Mouse (Mus musculus) limb, embryonic 11.5 days (tissue): Measurements from ENCODE around the gene Angptl8. TPM values are rescaled to one million over a fixed set of nuclear protein-coding genes. Genes with fewer than 3 reads are reported as not detected.

ENCODE experiments used
- ATAC-seq: fragments of 200-750 bp; cut with Nextera tagmentation; 2 replicates; pipeline ENCODE4 v1.8.0; 2017; ENCODE audit warnings: low read depth; ENCODE audit not compliant: insufficient number of reproducible peaks, low FRiP score, low TSS enrichment
- DNase-seq: peaks from one replicate; pipeline ENCODE4 v3.0.0-alpha.2; 2015; ENCODE audit warnings: low spot score
- H3K27ac ChIP-seq: fragments of 300-500 bp; sonication (generic); replicated peaks from 2 replicates; pipeline ENCODE4 v1.5.1; 2014; ENCODE audit warnings: low read depth, mild to moderate bottlenecking, low read length
- H3K27me3 ChIP-seq: fragments of 300-500 bp; sonication (generic); 2 replicates; pipeline ENCODE4 v1.6.1; 2014; ENCODE audit warnings: mild to moderate bottlenecking, low read length, mixed read lengths; ENCODE audit not compliant: control insufficient read depth, insufficient read depth
- H3K36me3 ChIP-seq: fragments of 300-500 bp; sonication (generic); 2 replicates; pipeline ENCODE4 v1.6.1; 2014; ENCODE audit warnings: mild to moderate bottlenecking, low read length, moderate library complexity, mixed read lengths; ENCODE audit not compliant: control insufficient read depth, insufficient read depth
- H3K4me1 ChIP-seq: fragments of 300-500 bp; sonication (generic); 2 replicates; pipeline ENCODE4 v1.6.1; 2014; ENCODE audit warnings: low read length, mixed read lengths; ENCODE audit not compliant: control insufficient read depth, insufficient read depth
- H3K4me2 ChIP-seq: fragments of 300-500 bp; sonication (generic); 2 replicates; pipeline ENCODE4 v1.6.1; 2014; ENCODE audit warnings: low read depth, mild to moderate bottlenecking, moderate library complexity; ENCODE audit not compliant: severe bottlenecking
- H3K4me3 ChIP-seq: fragments of 300-500 bp; sonication (generic); 2 replicates; pipeline ENCODE4 v1.5.1; 2014; ENCODE audit warnings: low read depth, low read length
- H3K9ac ChIP-seq: fragments of 300-500 bp; sonication (generic); 2 replicates; pipeline ENCODE4 v1.6.1; 2014; ENCODE audit warnings: mild to moderate bottlenecking, low read length
- H3K9me3 ChIP-seq: fragments of 300-500 bp; sonication (generic); 2 replicates; pipeline ENCODE4 v1.6.1; 2016; ENCODE audit warnings: low read length; ENCODE audit not compliant: control insufficient read depth
- WGBS: fragments of 180-500 bp; shearing (Covaris S2); extraction: QIAGEN DNeasy Blood & Tissue Kit; methylation state at CpG from one replicate; pipeline ENCODE4 v1.1.7; 2014; 5-methylcytosine and 5-hydroxymethylcytosine counted together
- polyA plus RNA-seq: library from polyadenylated mRNA; unstranded; fragments of >200 nt; fragmentation: Nextera tagmentation; extraction: Ambion mirVana; gene quantifications from 2 replicates; pipeline ENCODE4 v1.2.1, GENCODE M21; 2014

The Angptl8 gene
- polyA plus RNA-seq, 1 experiment from 2014 or later: 0.64 TPM

DNA sequence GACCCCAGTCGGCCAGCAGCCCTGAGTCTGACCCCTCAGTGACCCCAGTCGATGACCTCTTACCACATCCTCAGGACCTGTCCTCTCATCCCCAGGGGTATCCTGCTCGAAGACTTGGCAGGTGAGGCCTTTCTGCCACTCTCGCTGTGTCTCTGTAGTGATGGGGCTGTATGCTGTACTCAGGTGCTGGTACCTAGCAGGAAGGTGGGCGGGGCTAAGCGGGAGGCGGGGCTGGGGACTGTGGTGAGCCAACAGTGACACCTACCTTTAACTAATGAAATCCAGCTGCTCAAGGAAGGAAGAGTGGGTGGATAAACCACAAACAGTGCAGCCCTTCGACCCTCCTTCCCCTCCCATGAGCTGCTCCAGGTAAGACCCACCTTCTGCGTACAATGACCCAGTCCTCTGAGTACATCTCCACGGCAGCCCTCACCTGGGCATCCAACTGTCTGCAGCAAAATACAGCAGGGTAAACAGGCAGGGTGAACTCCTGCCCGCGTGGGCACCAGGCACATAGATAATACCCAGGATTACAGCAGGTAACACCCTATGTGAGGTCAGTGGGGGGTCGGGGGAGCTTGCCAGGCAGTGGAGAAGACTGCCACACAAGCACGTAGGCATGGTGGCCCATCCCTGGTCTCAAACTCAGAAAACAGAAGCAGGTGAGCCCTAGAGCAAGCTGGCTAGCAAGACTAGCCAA lies 10.2 kb downstream of the Angptl8 start:
- Histone ChIP-seq H3K9ac (no peak overlapping the region), H3K4me3 (no peak overlapping the region), H3K9me3 (no peaks in the 10 kb centered on the region), H3K36me3 (peaks cover 5% of the 10 kb centered on the region), H3K4me1 (peaks cover 41% of the 10 kb centered on the region), H3K27me3 (no peaks in the 10 kb centered on the region), H3K4me2 (no peak overlapping the region), H3K27ac (no peak overlapping the region)
- WGBS: 42% methylated on average over 14 of the region's 14 CpGs
- DNase-seq: peak; percentile 45
- ATAC-seq: 0 out of 2 replicates have a peak, but pooled peaks have one; percentile 13

DNA sequence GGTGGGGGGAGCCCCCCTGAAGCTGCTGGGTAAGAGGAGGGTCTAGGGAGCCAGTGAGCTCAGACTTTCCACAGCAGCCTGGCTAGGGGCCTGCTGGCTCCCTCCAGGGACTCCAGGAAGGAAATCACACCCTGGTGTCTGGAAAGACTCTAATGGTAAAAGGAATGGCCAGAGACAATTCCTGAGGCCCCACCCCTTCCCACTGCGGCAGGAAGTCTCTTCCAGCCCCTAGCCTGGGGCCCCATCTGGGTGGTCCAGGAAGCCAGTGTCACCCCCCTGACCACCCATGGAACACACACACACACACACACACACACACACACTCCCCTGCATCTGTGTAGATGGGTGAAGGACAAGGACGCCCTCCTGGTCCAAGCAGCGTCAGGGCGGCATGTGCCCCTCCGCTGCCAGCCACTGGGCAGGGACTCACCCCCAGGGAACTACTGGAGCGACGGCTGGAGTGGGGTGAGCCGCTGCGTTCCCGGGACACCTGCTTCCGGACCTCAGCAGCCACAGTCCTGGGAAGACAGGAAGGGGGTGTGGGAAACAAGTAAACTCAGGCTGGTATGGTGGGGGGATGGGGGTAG lies 11.5 kb downstream of the Angptl8 start:
- H3K9me3 ChIP-seq: no peaks in the 10 kb centered on the region
- H3K27ac ChIP-seq: peak overlapping the region; percentile 94
- peak overlapping the region; percentile 55; the same call in 1 of the 2 replicates for H3K9ac ChIP-seq
- H3K27me3 ChIP-seq: no peaks in the 10 kb centered on the region
- peak overlapping the region; percentile 20; the same call in 1 of the 2 replicates for H3K4me3 ChIP-seq
- peak overlapping the region; percentile 55 for H3K4me2 ChIP-seq
- WGBS: under 1% methylated on average over 11 of the region's 11 CpGs
- DNase-seq (peak; percentile 81), ATAC-seq (peak; percentile 78)
- H3K4me1 ChIP-seq: peaks cover 50% of the 10 kb centered on the region
- H3K36me3 ChIP-seq: peaks cover 5% of the 10 kb centered on the region

DNA sequence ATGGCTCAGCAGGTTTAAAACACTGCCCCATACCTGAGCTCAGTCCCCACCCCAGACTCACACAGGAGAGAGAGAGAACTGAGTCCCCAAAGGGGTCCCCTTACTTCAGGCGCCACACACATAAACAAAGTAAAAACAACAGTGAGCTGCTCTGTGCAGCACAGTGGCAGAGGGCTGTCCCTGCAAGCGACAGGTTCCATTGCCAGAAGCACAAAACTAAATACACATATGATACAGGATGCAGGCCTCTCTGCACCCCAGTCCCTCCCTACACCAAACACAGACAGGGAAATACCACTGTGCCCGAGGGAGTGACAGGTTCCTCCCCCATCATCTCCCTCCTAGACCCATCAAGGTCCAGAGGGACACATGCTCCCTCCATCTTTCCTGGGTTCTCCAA lies 12.1 kb downstream of the Angptl8 start:
- H3K9ac ChIP-seq: peak overlapping the region; percentile 55; the same call in 1 of the 2 replicates

DNA sequence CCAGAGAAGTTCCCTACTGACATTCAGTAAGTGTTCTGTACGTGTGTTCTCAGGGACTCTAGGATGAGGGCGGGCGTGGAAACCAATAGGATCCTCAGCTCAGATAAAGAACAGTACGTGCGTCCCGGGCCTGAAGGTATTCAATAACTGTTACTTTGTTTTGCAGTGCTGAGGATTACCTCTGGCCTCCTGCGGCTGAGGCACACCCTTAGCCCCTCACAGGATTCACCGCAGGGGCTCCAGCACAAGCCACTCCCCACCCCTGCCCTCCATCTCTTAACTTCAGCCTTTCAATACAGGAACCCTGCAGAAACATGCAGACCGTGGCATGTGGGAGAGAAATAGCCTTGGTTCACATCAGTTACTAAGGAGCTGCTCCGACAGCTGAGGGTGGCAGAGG lies 12.6 kb downstream of the Angptl8 start:
- peak overlapping the region; percentile 94 for H3K27ac ChIP-seq
- no peaks in the 10 kb centered on the region for H3K27me3 ChIP-seq
- no peak for DNase-seq
- no peaks in the 10 kb centered on the region for H3K9me3 ChIP-seq
- H3K4me2 ChIP-seq: peak overlapping the region; percentile 55; the same call in 1 of the 2 replicates
- ATAC-seq: no peak
- peak overlapping the region; percentile 35 for H3K9ac ChIP-seq
- H3K4me1 ChIP-seq: peaks cover 48% of the 10 kb centered on the region
- peaks cover 5% of the 10 kb centered on the region for H3K36me3 ChIP-seq
- 34% methylated on average over 10 of the region's 10 CpGs for WGBS
- H3K4me3 ChIP-seq: no peak overlapping the region

More for the DNA sequence above, 12.1 kb downstream of the Angptl8 start:
- DNase-seq: no peak
- Histone ChIP-seq H3K9me3 (no peaks in the 10 kb centered on the region), H3K36me3 (peaks cover 5% of the 10 kb centered on the region), H3K27me3 (no peaks in the 10 kb centered on the region), H3K4me1 (peaks cover 52% of the 10 kb centered on the region), H3K27ac (peak overlapping the region; percentile 94), H3K4me3 (0 out of 2 replicates have a peak overlapping the region, but pooled peaks have one; percentile 20), H3K4me2 (peak overlapping the region; percentile 55)
- WGBS: 7% methylated on average over 3 of the region's 3 CpGs
- ATAC-seq: peak; percentile 7; the same call in 1 of the 2 replicates

DNA sequence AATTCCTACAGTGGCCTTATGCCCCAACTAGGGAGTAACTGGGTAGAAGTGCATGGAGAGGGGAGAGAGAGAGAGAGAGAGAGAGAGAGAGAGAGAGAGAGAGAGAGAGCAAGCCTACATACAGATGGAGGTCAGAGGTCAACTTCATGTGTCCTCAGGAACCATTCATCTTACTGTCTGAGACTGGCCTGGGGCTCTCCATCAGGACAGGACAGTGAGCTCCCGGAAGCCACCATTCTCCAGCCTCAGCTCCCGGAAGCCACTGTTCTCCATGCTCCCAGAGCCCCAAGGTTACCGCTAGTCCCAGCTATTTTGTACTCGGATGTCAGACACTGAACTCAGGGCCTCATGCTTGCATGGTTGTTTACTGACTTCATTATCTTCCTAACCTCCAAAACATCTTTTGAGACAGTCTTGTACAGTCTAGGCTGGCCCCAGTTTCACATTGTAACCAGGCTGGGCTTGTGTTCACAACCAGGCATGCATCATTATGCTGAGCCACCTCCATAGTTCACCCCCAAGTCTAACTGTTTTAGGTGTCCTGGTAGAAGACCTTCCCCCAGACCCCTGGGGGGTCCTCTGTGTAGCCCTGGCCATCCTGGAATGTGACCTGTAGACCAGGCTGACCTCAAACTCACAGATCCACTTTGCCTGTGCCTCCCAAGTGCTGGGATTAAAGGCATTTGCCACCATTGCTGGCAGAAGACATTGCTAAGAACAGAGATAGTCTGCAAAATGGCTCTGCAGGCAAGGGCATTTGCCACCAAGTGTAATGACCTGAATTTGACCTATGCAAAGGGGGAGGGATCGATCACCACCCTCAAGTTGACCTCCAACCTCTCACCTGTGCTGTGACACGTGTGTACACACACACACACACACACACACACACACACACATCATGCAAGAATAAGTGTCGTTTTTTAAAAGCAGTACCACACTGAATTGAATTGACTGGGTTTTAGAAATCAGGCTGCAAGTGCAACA lies 14.7 kb downstream of the Angptl8 start:
- H3K4me3 ChIP-seq: no peak overlapping the region
- no peaks in the 10 kb centered on the region for H3K9me3 ChIP-seq
- H3K4me1 ChIP-seq: peaks cover 48% of the 10 kb centered on the region
- no peaks in the 10 kb centered on the region for H3K36me3 ChIP-seq
- H3K27me3 ChIP-seq: no peaks in the 10 kb centered on the region
- 60% methylated on average over 7 of the region's 7 CpGs for WGBS
- no peak overlapping the region for H3K4me2 ChIP-seq
- DNase-seq (no peak), ATAC-seq (no peak)
- H3K9ac ChIP-seq: no peak overlapping the region
- H3K27ac ChIP-seq: no peak overlapping the region

DNA sequence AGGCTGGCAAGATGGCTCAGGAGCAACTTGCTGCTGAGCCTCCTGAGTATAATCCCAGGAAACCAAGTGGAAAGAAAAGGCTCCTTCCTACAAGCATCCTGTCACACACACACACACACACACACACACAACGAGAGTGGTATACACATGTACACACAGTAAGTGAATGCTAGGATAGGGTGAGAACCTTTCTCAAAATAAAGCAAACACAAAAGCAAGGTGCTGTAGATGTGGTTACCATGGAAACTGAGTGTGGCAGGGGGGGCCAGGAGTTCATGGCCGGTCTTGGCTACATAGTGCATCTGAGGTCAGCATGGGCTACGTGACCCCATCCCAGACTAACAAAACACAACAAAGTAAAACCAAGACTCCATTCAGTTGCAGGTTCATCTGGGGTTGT lies 15.8 kb downstream of the Angptl8 start:
- Histone ChIP-seq H3K9ac (no peak overlapping the region), H3K36me3 (no peaks in the 10 kb centered on the region), H3K9me3 (no peaks in the 10 kb centered on the region), H3K27me3 (no peaks in the 10 kb centered on the region), H3K4me3 (peak overlapping the region; percentile 83; the same call in 1 of the 2 replicates), H3K4me2 (peak overlapping the region; percentile 80; the same call in 1 of the 2 replicates), H3K4me1 (peaks cover 42% of the 10 kb centered on the region), H3K27ac (no peak overlapping the region)
- no peak for DNase-seq
- 76% methylated on average over 3 of the region's 3 CpGs for WGBS
- no peak for ATAC-seq

DNA sequence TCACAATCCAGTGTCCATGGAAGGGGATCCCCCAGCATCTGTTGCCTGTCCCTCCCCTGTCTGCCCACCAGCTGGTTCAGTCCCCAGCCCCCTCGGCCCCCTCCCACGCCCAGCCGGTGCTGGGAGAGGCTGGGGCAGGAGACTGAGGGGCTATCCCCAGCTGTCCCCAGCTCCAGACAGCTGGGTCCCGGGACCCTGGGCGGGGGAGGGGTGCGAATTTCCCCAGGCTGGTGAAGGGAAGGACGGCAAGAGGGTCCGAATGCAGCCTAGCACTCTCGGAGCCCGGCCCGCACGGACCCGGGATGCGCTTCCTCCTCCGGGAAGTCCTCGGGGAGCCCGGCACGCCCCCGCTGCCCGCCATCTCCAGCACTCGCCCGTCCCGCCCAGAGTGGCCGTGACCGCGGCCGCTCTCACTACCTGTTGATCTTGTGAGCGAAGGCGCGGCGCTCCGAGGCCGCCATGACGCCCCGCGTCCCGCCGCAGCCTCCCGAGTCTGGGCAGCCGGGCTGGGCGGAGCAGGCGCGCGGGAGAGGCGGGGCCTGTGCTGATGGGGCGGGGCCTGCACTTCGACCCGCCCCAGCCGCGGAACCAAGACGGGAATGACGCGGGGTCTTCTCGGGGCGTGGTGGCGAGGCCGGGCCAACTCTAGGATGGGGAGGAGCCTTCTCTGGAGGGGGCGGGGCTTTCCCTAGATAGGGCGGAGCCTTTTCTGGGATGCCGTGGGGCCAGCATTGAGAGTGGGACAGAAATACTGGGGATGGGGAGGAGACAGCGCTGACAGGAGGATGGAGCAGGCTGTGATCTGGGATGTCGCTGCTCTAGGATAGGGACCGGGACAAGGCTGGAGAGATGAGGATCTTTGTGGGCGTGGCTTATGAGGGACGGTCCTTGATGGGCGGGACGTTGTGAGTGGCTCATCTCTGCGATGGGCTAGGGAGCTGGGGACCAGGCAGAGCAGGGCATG lies 17.1 kb downstream of the Angptl8 start, which contains the start of gene Dock6:
Gene Dock6 (minus strand): TSS at position 508 of the 964 bp plus-strand sequence.
- peak within 1 kb of the TSS; percentile 83 for H3K4me3 ChIP-seq
- ATAC-seq (peak; percentile 88), DNase-seq (peak; percentile 93)
- peaks cover 29% of the 10 kb centered on the region for H3K4me1 ChIP-seq
- peak within 1 kb of the TSS; percentile 76 for H3K9ac ChIP-seq
- peak within 1 kb of the TSS; percentile 80 for H3K4me2 ChIP-seq
- H3K9me3 ChIP-seq: no peaks in the 10 kb centered on the region
- no peaks in the 10 kb centered on the region for H3K27me3 ChIP-seq
- peak within 1 kb of the TSS; percentile 15; the same call in 1 of the 2 replicates for H3K27ac ChIP-seq
- no peaks in the 10 kb centered on the region for H3K36me3 ChIP-seq
- WGBS: under 1% methylated on average over 63 of the region's 68 CpGs
